Mouse (Mus musculus): ENCODE results near the gene Ncoa3. TPM values are rescaled to one million over a fixed set of nuclear protein-coding genes. Genes with fewer than 3 reads are reported as not detected.

Ncoa3 gene
- total and polyA plus RNA-seq, 3 experiments: 20.1 to 32.1 (median 29.1) TPM

- H3K36me3 ChIP-seq (ENCODE audit: control insufficient read depth, insufficient read depth, low read length): no peaks in the 10 kb centered on the region
- no peaks in the 10 kb centered on the region for H3K27me3 ChIP-seq (ENCODE audit: control insufficient read depth, insufficient read depth, low read length)
- H3K4me3 ChIP-seq: no peak overlapping the region
- no peak overlapping the region for H3K9ac ChIP-seq (ENCODE audit: low read depth, low read length)
- no peak for TF ChIP-seq EP300 (IDR thresholded peaks at IDR 0.05; ENCODE audit: insufficient read depth, low read depth, low read length)
- TF ChIP-seq CTCF (IDR thresholded peaks at IDR 0.05): no peak
- no peak for TF ChIP-seq POLR2A (IDR thresholded peaks at IDR 0.05; ENCODE audit: insufficient read depth, low read depth, low read length)
- no peaks in the 10 kb centered on the region for H3K4me1 ChIP-seq (ENCODE audit: control insufficient read depth, insufficient read depth, low read length)
- 92% methylated on average over 9 of the region's 9 CpGs for WGBS
- DNase-seq: peak in 1 of 2 experiments; percentile 22
- no peak overlapping the region for H3K27ac ChIP-seq
- intact Hi-C loops (cut with DNase I): loop anchor here (5.0 to 10.0 kb wide), 3 partner anchors 68 to 696 kb away; partner anchors contain the start of gene Sulf2
- no peaks in the 10 kb centered on the region for H3K79me2 ChIP-seq (replicated peaks; ENCODE audit: control insufficient read depth, insufficient read depth, low read length)
These were observed 96.6 kb downstream of the Ncoa3 start for GRCm38 (mm10) chr2:166088991-166089390.

- H3K79me2 ChIP-seq (replicated peaks; ENCODE audit: control insufficient read depth, insufficient read depth, low read length): no peaks in the 10 kb centered on the region
- no peaks in the 10 kb centered on the region for H3K27me3 ChIP-seq (ENCODE audit: control insufficient read depth, insufficient read depth, low read length)
- H3K27ac ChIP-seq: no peak overlapping the region
- H3K36me3 ChIP-seq (ENCODE audit: control insufficient read depth, insufficient read depth, low read length): no peaks in the 10 kb centered on the region
- DNase-seq: no peak
- TF ChIP-seq POLR2A (IDR thresholded peaks at IDR 0.05; ENCODE audit: insufficient read depth, low read depth, low read length): no peak
- no peak for TF ChIP-seq CTCF (IDR thresholded peaks at IDR 0.05)
- no peak for TF ChIP-seq EP300 (IDR thresholded peaks at IDR 0.05; ENCODE audit: insufficient read depth, low read depth, low read length)
- H3K9ac ChIP-seq (ENCODE audit: low read depth, low read length): no peak overlapping the region
- 35% methylated on average over 7 of the region's 7 CpGs for WGBS
- no peak overlapping the region for H3K4me3 ChIP-seq
- intact Hi-C loops (cut with DNase I): no loop called here
- H3K4me1 ChIP-seq (ENCODE audit: control insufficient read depth, insufficient read depth, low read length): no peaks in the 10 kb centered on the region
These were observed 97.7 kb downstream of the Ncoa3 start for GRCm38 (mm10) chr2:166090131-166090581.

GRCm38 (mm10) chr2:166091599-166091998, 99.2 kb downstream of the Ncoa3 start:
- Histone ChIP-seq H3K79me2 (replicated peaks; ENCODE audit: control insufficient read depth, insufficient read depth, low read length) (no peaks in the 10 kb centered on the region), H3K27me3 (ENCODE audit: control insufficient read depth, insufficient read depth, low read length) (no peaks in the 10 kb centered on the region), H3K4me1 (ENCODE audit: control insufficient read depth, insufficient read depth, low read length) (no peaks in the 10 kb centered on the region), H3K9ac (ENCODE audit: low read depth, low read length) (no peak overlapping the region), H3K36me3 (ENCODE audit: control insufficient read depth, insufficient read depth, low read length) (no peaks in the 10 kb centered on the region), H3K27ac (no peak overlapping the region), H3K4me3 (no peak overlapping the region)
- no peak for DNase-seq
- no peak for TF ChIP-seq POLR2A (IDR thresholded peaks at IDR 0.05; ENCODE audit: insufficient read depth, low read depth, low read length)
- TF ChIP-seq EP300 (IDR thresholded peaks at IDR 0.05; ENCODE audit: insufficient read depth, low read depth, low read length): no peak
- no peak for TF ChIP-seq CTCF (IDR thresholded peaks at IDR 0.05)
- intact Hi-C loops (cut with DNase I): no loop called here

- H3K79me2 ChIP-seq (replicated peaks; ENCODE audit: control insufficient read depth, insufficient read depth, low read length): no peaks in the 10 kb centered on the region
- intact Hi-C loops (cut with DNase I): no loop called here
- H3K4me3 ChIP-seq: no peak overlapping the region
- H3K36me3 ChIP-seq (ENCODE audit: control insufficient read depth, insufficient read depth, low read length): no peaks in the 10 kb centered on the region
- no peak overlapping the region for H3K27ac ChIP-seq
- no peaks in the 10 kb centered on the region for H3K4me1 ChIP-seq (ENCODE audit: control insufficient read depth, insufficient read depth, low read length)
- DNase-seq: no peak
- no peaks in the 10 kb centered on the region for H3K27me3 ChIP-seq (ENCODE audit: control insufficient read depth, insufficient read depth, low read length)
- H3K9ac ChIP-seq (ENCODE audit: low read depth, low read length): no peak overlapping the region
- WGBS: 94% methylated on average over 6 of the region's 6 CpGs
- TF ChIP-seq CTCF (IDR thresholded peaks at IDR 0.05) (no peak), EP300 (IDR thresholded peaks at IDR 0.05; ENCODE audit: insufficient read depth, low read depth, low read length) (no peak), POLR2A (IDR thresholded peaks at IDR 0.05; ENCODE audit: insufficient read depth, low read depth, low read length) (no peak)
These were observed 100.0 kb downstream of the Ncoa3 start for GRCm38 (mm10) chr2:166092412-166092811.

GRCm38 (mm10) chr2:166096300-166096699, 103.9 kb downstream of the Ncoa3 start:
- intact Hi-C loops (cut with DNase I): no loop called here
- WGBS: 81% methylated on average over 6 of the region's 6 CpGs

GRCm38 (mm10) chr2:166096834-166097233, 104.4 kb downstream of the Ncoa3 start:
- intact Hi-C loops (cut with DNase I): no loop called here
- no peak overlapping the region for H3K27ac ChIP-seq
- WGBS: 98% methylated on average over 1 of the region's 1 CpGs

More at GRCm38 (mm10) chr2:166096300-166096699, 103.9 kb downstream of the Ncoa3 start:
- no peak overlapping the region for H3K27ac ChIP-seq
- H3K36me3 ChIP-seq (ENCODE audit: control insufficient read depth, insufficient read depth, low read length): no peaks in the 10 kb centered on the region
- no peak overlapping the region for H3K4me3 ChIP-seq
- no peak for TF ChIP-seq POLR2A (IDR thresholded peaks at IDR 0.05; ENCODE audit: insufficient read depth, low read depth, low read length)
- H3K79me2 ChIP-seq (replicated peaks; ENCODE audit: control insufficient read depth, insufficient read depth, low read length): no peaks in the 10 kb centered on the region
- no peaks in the 10 kb centered on the region for H3K27me3 ChIP-seq (ENCODE audit: control insufficient read depth, insufficient read depth, low read length)
- DNase-seq: no peak
- H3K9ac ChIP-seq (ENCODE audit: low read depth, low read length): no peak overlapping the region
- 0 out of 2 replicates have a peak, but pooled peaks cover 1% of the 10 kb centered on the region for H3K4me1 ChIP-seq (ENCODE audit: control insufficient read depth, insufficient read depth, low read length)

More at GRCm38 (mm10) chr2:166096834-166097233, 104.4 kb downstream of the Ncoa3 start:
- DNase-seq: no peak
- Histone ChIP-seq H3K9ac (ENCODE audit: low read depth, low read length) (no peak overlapping the region), H3K79me2 (replicated peaks; ENCODE audit: control insufficient read depth, insufficient read depth, low read length) (no peaks in the 10 kb centered on the region), H3K27me3 (ENCODE audit: control insufficient read depth, insufficient read depth, low read length) (no peaks in the 10 kb centered on the region), H3K4me1 (ENCODE audit: control insufficient read depth, insufficient read depth, low read length) (0 out of 2 replicates have a peak, but pooled peaks cover 1% of the 10 kb centered on the region), H3K4me3 (no peak overlapping the region), H3K36me3 (ENCODE audit: control insufficient read depth, insufficient read depth, low read length) (no peaks in the 10 kb centered on the region)
- TF ChIP-seq CTCF (IDR thresholded peaks at IDR 0.05): peak; percentile 19; the same call in 1 of the 2 replicates
- TF ChIP-seq POLR2A (IDR thresholded peaks at IDR 0.05; ENCODE audit: insufficient read depth, low read depth, low read length): no peak
- TF ChIP-seq EP300 (IDR thresholded peaks at IDR 0.05; ENCODE audit: insufficient read depth, low read depth, low read length): no peak

Data from heart, adult 2 months (tissue).